Mouse (Mus musculus) forebrain, embryonic 14.5 days (tissue): ENCODE measurements around the gene Snx29. TPM values are rescaled to one million over a fixed set of nuclear protein-coding genes. Genes with fewer than 3 reads are reported as not detected.
"Not testable (repeated sequence)": the region's sequence is repeated elsewhere in the genome, so short reads cannot be mapped to it uniquely, and the experiment has no call there.

Source experiments
- ATAC-seq: fragments of 200-750 bp; cut with Nextera tagmentation; 2 replicates; pipeline ENCODE4 v1.8.0; 2017; ENCODE audit warnings: mild to moderate bottlenecking, moderate library complexity
- DNase-seq: peaks from one replicate; pipeline ENCODE4 v3.0.0-alpha.2; 2015; ENCODE audit warnings: low spot score
- H3K27ac ChIP-seq: fragments of 300-500 bp; sonication (generic); 2 replicates; pipeline ENCODE4 v1.5.1; 2014; ENCODE audit warnings: low read depth, mild to moderate bottlenecking, control low read depth, low read length, moderate library complexity
- H3K27me3 ChIP-seq: fragments of 300-500 bp; sonication (generic); replicated peaks from 2 replicates; pipeline ENCODE4 v1.6.1; 2014; ENCODE audit warnings: low read length, control low read depth, mixed read lengths; ENCODE audit not compliant: control insufficient read depth, insufficient read depth
- H3K36me3 ChIP-seq: fragments of 300-500 bp; sonication (generic); 2 replicates; pipeline ENCODE4 v1.6.1; 2014; ENCODE audit warnings: low read length, control low read depth; ENCODE audit not compliant: control insufficient read depth, insufficient read depth
- H3K4me1 ChIP-seq: fragments of 300-500 bp; sonication (generic); 2 replicates; pipeline ENCODE4 v1.6.1; 2014; ENCODE audit warnings: antibody characterized with exemption, low read length, control low read depth; ENCODE audit not compliant: control insufficient read depth, insufficient read depth
- H3K4me2 ChIP-seq: fragments of 300-500 bp; sonication (generic); 2 replicates; pipeline ENCODE4 v1.6.1; 2014; ENCODE audit warnings: mild to moderate bottlenecking, control low read depth, low read length
- H3K4me3 ChIP-seq: fragments of 300-500 bp; sonication (generic); 2 replicates; pipeline ENCODE4 v1.5.1; 2014; ENCODE audit warnings: low read depth, low read length, control low read depth
- H3K9ac ChIP-seq: fragments of 300-500 bp; sonication (generic); 2 replicates; pipeline ENCODE4 v1.6.1; 2014; ENCODE audit warnings: mild to moderate bottlenecking, low read length, control low read depth, moderate library complexity
- H3K9me3 ChIP-seq: fragments of 300-500 bp; sonication (generic); replicated peaks from 2 replicates; pipeline ENCODE4 v1.6.1; 2016; ENCODE audit warnings: low read length, control low read depth, mixed read lengths; ENCODE audit not compliant: control insufficient read depth
- WGBS: fragments of 180-500 bp; shearing (Covaris S2); extraction: QIAGEN DNeasy Blood & Tissue Kit; methylation state at CpG from one replicate; pipeline ENCODE4 v1.1.7; 2014; 5-methylcytosine and 5-hydroxymethylcytosine counted together
- polyA plus RNA-seq: library from polyadenylated mRNA; unstranded; fragments of >200 nt; fragmentation: Nextera tagmentation; extraction: Ambion mirVana; gene quantifications from 2 replicates; pipeline ENCODE4 v1.2.1, GENCODE M21; 2014

Snx29 gene
- polyA plus RNA-seq, 1 experiment from 2014 or later, result 3.8 TPM

DNA sequence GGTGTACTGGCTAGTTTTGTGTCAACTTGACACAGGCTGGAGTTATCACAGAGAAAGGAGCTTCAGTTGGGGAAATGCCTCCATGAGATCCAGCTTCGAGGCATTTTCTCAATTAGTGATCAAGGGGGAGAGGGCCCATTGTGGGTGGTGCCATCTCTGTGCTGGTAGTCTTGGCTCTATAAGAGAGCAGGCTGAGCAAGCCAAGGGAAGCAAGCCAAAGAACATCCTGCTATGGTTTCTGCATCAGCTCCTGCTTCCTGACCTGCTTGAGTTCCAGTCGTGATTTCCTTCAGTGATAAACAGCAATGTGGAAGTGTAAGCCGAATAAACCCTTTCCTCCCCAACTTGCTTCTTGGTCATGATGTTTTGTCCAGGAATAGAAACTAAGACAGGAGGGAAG is 253.0 kb downstream of the Snx29 start:
- ATAC-seq, H3K27ac ChIP-seq: not testable (repeated sequence)

DNA sequence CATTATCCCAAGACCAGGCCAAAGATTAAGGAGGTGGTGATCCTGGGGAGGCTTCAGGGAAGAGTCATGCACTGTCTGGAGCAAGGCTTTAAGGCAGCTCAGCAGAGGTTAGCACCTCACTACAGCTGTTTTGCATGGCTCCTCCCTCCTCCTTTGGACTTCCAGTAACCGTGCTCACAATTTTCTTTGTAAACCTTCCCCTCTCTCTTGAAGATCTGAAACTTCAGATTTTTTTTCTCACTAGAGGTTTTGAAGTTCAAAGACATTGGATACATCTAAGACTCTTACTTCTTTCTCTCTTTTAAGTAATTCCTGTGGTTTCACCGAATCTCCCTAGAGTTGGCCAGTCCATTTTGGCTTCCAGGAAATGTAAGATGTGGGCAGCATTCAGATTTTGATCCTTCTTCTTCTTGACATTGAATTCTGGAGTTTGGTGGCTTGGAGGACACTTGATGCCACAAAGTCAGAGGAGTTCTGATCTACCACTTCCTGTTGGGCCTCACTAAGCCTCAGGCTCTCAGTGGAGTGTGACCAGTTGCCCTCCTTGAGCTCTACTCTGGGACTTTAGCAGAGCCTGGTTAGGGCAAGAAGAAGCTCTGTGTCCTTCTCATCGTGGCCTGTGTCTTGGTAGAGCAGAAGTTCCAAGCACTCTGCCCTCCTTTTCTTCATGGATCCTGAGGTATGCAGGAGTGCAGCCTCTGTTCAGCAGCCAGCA is 255.0 kb downstream of the Snx29 start:
- 86% methylated on average over 3 of the region's 3 CpGs for WGBS
- ATAC-seq (no peak), DNase-seq (no peak)
- Histone ChIP-seq H3K36me3 (no peaks in the 10 kb centered on the region), H3K27me3 (no peaks in the 10 kb centered on the region), H3K9me3 (no peaks in the 10 kb centered on the region), H3K4me1 (no peaks in the 10 kb centered on the region), H3K27ac (no peak overlapping the region), H3K4me2 (no peak overlapping the region), H3K4me3 (no peak overlapping the region), H3K9ac (no peak overlapping the region)

More for the DNA sequence above, 253.0 kb downstream of the Snx29 start:
- not testable (repeated sequence) for H3K9ac ChIP-seq, H3K4me1 ChIP-seq, H3K36me3 ChIP-seq, DNase-seq, H3K4me3 ChIP-seq, H3K9me3 ChIP-seq, H3K4me2 ChIP-seq, H3K27me3 ChIP-seq
- WGBS, result 75% methylated on average over 3 of the region's 3 CpGs

DNA sequence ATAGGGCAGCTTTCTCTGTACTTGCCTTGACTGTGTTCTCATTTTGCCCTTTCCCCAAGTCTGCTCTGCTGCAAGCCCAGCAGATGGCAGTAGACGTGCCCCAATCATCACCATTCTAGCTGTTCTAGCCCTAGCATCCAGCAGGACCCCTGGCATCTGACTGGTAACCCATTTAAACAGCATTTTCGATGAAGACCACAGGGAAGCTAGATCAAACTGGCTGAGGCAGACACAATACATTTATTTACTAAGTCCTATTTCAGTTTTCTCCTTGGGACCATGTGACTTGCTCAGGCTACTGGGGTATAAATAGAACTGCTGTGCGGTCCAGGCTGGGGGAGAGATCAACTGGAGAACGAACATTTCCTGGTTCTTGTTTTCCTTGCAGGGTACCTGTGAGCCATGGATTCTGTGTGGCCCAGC is 257.0 kb downstream of the Snx29 start:
- no peak overlapping the region for H3K4me2 ChIP-seq
- no peaks in the 10 kb centered on the region for H3K9me3 ChIP-seq
- H3K4me3 ChIP-seq, result no peak overlapping the region
- no peaks in the 10 kb centered on the region for H3K27me3 ChIP-seq
- 55% methylated on average over 4 of the region's 4 CpGs for WGBS
- no peaks in the 10 kb centered on the region for H3K36me3 ChIP-seq
- no peak overlapping the region for H3K27ac ChIP-seq
- no peaks in the 10 kb centered on the region for H3K4me1 ChIP-seq
- no peak overlapping the region for H3K9ac ChIP-seq
- peak; percentile 76 for DNase-seq
- peak; percentile 74 for ATAC-seq

GRCm38 (mm10) chr16:11583941-11584639 is 261.4 kb downstream of the Snx29 start:
- Histone ChIP-seq H3K27ac (no peak overlapping the region), H3K9ac (no peak overlapping the region), H3K4me3 (no peak overlapping the region), H3K4me1 (no peaks in the 10 kb centered on the region), H3K9me3 (no peaks in the 10 kb centered on the region), H3K27me3 (no peaks in the 10 kb centered on the region), H3K36me3 (no peaks in the 10 kb centered on the region), H3K4me2 (no peak overlapping the region)
- WGBS, result 95% methylated on average over 8 of the region's 8 CpGs
- no peak for DNase-seq
- ATAC-seq, result no peak

DNA sequence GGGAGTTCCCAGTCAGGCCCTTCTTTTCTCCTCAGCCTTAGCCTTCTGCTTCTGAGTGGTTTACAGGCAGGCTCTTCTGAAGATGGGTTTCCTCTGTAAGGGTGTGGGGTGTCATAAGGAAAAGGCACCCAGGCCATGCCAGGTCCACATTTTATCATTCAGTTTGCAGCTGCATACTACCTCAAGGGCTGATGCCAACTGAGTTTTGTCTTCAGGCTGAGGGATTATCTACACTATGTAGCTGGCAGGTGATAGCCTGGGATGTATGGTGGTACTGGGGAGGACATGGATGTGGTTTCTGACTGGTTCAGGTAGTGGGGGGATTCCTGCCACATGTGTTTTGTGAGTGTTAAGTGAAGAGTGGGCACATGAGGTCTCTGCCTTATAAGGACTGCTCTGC is 266.0 kb downstream of the Snx29 start:
- H3K27ac ChIP-seq, result no peak overlapping the region
- H3K9ac ChIP-seq, result no peak overlapping the region
- H3K36me3 ChIP-seq, result no peaks in the 10 kb centered on the region
- DNase-seq (no peak), ATAC-seq (no peak)
- H3K4me2 ChIP-seq, result no peak overlapping the region
- no peaks in the 10 kb centered on the region for H3K27me3 ChIP-seq
- H3K9me3 ChIP-seq, result no peaks in the 10 kb centered on the region
- no peaks in the 10 kb centered on the region for H3K4me1 ChIP-seq
- H3K4me3 ChIP-seq, result no peak overlapping the region

- WGBS, result 57% methylated on average over 2 of the region's 2 CpGs
- no peaks in the 10 kb centered on the region for H3K27me3 ChIP-seq
- H3K4me3 ChIP-seq, result no peak overlapping the region
- no peaks in the 10 kb centered on the region for H3K9me3 ChIP-seq
- no peak for ATAC-seq
- H3K36me3 ChIP-seq, result no peaks in the 10 kb centered on the region
- no peak overlapping the region for H3K27ac ChIP-seq
- H3K4me2 ChIP-seq, result no peak overlapping the region
- no peak overlapping the region for H3K9ac ChIP-seq
- H3K4me1 ChIP-seq, result no peaks in the 10 kb centered on the region
- DNase-seq, result no peak
These were observed 266.6 kb downstream of the Snx29 start for GRCm38 (mm10) chr16:11589336-11589735.

- Histone ChIP-seq H3K9me3 (no peaks in the 10 kb centered on the region), H3K36me3 (no peaks in the 10 kb centered on the region), H3K4me2 (no peak overlapping the region), H3K4me1 (no peaks in the 10 kb centered on the region), H3K4me3 (no peak overlapping the region), H3K27ac (no peak overlapping the region), H3K27me3 (no peaks in the 10 kb centered on the region), H3K9ac (no peak overlapping the region)
- 93% methylated on average over 10 of the region's 10 CpGs for WGBS
- ATAC-seq (no peak), DNase-seq (no peak)
These were observed 267.3 kb downstream of the Snx29 start for GRCm38 (mm10) chr16:11589782-11590695.

GRCm38 (mm10) chr16:11596599-11596998 is 273.9 kb downstream of the Snx29 start:
- H3K9ac ChIP-seq, result no peak overlapping the region
- DNase-seq (no peak), ATAC-seq (no peak)
- H3K27ac ChIP-seq, result no peak overlapping the region
- WGBS, result 81% methylated on average over 3 of the region's 3 CpGs
- H3K4me3 ChIP-seq, result no peak overlapping the region
- no peak overlapping the region for H3K4me2 ChIP-seq
- no peaks in the 10 kb centered on the region for H3K27me3 ChIP-seq
- H3K4me1 ChIP-seq, result no peaks in the 10 kb centered on the region
- H3K36me3 ChIP-seq, result no peaks in the 10 kb centered on the region
- H3K9me3 ChIP-seq, result no peaks in the 10 kb centered on the region
